Mouse (Mus musculus) frontal cortex, adult (tissue): ENCODE data around the gene Col2a1.

Experiments
- ATAC-seq: cut with Nextera tagmentation; 2 replicates; pipeline ENCODE4 v1.9.2; 2017; ENCODE audit warnings: mild to moderate bottlenecking, moderate library complexity, mixed read lengths; ENCODE audit not compliant: low TSS enrichment

Col2a1 gene

DNA sequence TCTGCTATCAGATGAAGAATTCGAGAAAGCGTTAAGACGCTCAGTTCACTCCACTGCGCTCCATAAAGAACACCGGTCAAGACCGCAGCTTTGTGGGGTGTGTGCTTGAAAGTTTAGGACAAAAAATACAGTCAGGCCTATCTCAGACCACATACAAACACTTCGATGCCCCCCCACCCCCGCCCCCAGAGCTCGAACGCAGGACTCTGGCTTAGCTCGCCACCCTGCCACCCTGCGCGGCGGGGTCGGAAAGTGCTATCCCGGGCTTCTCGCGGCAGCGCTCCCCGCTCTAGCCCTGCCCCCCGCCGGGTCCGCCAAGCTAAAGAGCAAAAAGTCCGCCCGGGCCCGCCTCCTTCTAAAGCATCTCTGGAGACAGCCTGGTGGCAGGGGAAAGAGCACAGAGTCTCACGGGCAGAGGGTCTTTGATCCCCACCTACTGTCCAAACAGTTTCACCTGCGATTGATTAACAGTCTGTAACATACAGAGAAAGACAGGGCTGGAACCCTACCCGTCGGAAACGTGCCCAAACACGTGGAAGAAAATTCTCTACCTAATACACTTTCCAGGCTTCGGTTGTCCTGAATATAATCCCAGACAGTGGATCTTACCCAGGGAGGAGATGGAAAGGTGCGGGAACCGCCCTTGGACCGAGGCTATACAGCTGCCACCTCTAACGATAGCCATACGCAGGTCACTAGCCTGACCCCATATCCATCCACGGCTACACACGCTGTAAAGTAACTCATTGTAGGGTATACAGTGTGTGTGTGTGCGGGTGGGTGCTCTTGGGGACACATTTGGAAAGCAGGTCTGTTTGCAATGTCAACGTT, 1.3 kb downstream of the Col2a1 start:
- no peak for ATAC-seq

DNA sequence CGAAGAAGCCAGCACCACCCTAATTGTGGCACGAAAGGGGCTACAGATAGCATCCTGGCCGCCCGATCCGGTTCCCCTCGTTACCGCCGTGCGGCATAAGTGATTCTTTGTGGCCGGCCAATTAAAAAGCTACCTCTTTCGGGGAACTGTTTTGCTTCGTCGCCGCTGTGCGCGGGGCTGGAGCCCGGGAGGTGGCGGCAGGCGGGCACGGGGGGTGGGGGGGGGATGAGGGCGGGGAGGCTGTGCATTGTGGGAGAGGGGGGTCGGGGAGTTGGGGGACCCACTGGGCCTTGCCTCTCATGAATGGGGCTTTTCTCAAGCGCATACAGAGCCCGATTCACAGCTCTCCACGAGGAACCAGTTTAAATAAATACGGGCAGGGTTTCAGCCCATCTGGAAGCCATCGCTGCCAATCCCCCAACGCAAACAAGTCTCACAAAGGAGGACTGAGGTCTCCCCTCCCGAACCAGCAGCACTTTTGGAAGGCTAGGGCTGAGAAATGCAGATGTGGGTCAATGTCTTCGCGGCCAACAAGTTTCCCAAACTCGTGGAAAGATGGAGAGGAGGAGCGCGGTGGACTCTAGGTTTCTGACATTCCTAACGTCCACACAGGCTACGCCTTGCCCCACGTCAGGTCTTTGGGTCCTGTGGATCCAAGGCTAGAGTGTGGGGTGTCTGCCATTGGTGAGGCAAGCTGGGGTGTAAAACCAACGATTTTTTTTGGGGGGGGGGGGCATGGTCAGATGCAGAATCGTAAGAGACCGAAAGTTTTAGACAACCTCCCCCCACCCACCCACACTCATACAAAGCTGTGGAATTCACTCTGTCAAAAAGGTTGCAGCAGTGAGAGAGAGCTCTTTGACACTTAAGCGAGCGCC, 2.1 kb downstream of the Col2a1 start:
- no peak for ATAC-seq

- no peak for ATAC-seq
Observed at GRCm38 (mm10) chr15:98001321-98002112, 3.0 kb downstream of the Col2a1 start.

DNA sequence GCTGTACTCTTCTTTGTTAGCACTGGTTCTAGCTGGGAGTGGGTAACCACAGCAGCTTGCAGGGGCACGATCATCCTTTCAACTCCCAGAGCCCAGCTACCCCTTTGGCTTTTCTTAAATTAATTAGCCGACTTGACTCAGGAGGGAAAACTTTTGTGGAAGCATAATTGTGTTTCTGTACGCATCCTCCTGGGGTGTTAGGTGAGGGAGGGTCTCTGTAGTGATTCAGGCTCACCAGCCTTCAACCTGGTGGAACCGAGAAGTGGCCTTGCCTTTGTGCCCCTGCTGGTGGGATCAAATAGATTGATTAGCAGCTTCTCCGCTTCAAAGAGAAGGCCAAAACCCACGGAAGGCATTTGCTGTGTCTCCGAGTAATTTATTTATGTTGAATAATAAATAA, 4.5 kb downstream of the Col2a1 start:
- ATAC-seq = no peak

DNA sequence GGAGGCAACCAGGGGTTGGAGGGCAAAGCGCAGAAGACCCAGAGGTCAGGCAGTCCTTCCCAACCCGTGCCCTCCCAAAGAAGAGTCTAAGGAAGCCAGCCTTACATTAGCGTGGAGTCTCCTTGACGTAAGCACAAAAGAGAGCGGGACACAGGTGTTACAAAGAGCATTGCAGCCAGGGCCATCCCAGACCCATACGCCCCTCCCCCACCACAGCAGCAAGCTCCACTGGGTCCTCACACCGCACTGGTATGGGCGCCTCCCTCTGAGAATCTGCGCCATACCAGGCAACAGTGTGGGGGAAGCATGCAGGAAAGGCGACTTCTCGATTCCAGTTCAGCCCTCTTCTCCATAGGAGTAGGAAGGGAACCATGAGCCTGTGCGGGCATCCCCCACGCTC, 4.9 kb downstream of the Col2a1 start:
- ATAC-seq = no peak

DNA sequence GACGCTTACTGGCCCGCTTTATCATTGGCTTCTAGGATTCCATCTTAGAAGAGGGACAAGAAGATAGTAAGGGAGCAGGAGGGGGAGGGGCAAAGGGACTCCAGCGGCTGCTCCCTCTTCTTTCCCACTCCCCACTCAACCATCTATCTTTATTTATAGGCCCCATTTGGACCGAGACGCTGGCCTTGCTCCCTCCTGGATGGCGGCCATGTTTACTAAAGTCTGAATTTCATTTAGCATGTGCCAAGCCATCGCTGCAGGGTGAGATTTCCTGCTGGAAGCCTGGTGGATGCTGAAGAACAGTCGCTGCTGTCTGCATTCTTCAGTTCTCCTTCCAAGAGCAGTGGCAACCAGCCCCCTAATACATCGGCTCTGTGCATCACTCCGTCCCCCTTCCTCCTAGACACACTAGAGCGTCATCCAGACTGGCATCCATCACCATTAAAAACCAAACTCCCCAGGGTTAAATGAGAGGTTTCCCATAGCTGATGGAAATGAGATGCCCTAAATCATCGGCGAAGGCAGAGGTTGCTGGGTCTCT, 7.7 kb downstream of the Col2a1 start:
- no peak for ATAC-seq

DNA sequence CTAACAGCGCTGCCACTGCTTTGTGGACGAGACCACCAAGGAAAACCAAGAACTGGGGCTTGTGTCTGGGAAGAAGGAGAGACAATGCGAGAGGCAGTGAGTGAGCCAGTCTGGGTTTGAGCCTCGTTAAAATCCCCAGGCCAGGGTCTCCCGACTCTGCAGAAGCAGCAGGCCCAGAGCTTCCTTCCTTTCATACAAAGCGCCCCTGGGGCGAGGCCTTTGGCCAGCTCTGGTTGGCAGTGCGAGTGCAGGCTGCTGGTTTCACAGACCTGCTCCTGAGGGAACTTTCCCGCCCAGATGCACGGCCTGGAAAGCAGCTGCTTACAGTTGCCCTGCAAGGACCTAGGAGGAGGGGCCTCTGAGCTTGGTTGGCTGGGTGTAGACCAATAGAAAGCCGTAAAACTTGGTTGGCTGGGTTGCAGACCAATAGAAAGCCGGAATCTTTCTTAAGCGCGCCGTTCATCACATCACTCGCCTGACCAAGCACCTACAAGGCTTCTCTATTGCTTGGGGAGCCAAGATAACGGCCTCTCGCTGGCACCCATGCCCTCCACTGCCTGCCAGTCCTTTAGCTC, 11.7 kb downstream of the Col2a1 start:
- peak; percentile 98 for ATAC-seq

GRCm38 (mm10) chr15:97992027-97992711, 12.3 kb downstream of the Col2a1 start:
- no peak for ATAC-seq

GRCm38 (mm10) chr15:97991285-97991895, 13.1 kb downstream of the Col2a1 start:
- ATAC-seq = no peak

- no peak for ATAC-seq
Observed at GRCm38 (mm10) chr15:97990721-97991120, 13.8 kb downstream of the Col2a1 start.

DNA sequence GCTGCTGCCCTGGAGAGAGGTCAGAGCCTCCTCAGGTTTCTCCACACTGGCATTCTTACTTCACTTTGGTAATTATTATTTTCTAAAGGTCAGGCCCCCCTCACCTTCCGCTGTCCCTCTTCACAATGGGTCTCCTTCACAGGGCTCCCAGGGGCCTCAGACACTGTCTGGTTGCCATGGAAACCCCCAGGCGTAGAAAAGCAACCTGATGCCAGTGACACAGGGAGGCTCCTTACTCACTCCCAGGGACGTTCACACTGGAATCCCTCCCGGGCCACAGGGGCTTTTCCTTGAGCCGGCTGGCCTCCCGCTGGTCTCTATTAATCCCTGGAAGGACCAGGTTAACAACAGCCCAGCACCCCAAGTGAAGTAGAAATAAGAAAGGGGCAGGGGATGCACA, 14.4 kb downstream of the Col2a1 start:
- ATAC-seq = no peak

- no peak for ATAC-seq
Observed at GRCm38 (mm10) chr15:97989544-97989943, 15.0 kb downstream of the Col2a1 start.

GRCm38 (mm10) chr15:97981560-97981959, 22.9 kb downstream of the Col2a1 start:
- no peak for ATAC-seq

DNA sequence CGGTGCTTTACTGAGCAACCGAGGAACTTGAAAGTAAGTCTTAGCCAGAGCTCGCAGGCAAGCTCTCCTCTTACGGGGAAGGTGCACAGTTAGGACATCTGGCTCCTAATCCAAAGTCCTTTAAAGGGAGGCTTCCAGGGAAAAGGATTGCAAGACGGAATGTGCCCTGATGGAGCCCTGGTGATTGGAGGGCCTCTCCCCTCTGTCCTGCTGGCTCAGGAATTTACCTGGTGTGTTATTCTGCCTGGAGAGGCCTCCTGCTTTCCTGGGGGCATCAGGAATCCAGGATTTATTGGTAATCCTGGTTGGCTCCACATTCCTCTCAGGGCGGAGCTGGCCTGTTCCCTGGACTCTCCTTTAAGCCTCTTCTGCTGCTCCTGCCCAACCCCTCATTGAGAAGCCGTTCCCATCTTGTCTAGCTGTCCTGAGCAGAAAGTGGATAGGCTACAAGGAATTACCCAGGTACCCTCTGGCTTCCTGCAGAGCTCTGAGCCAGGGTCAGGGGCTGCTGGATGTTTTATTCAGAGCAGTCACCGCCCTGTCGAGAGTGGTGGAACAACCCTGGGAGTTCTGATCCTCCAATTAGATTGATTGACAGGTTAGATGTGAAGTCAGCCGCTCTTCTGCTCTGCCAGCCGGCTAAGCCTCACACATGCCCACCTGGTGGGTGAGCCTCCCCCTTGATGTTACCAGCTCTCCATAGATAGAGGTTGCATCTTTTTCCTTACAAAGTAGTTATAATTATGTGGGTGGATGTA, 31.1 kb downstream of the Col2a1 start:
- ATAC-seq = no peak

DNA sequence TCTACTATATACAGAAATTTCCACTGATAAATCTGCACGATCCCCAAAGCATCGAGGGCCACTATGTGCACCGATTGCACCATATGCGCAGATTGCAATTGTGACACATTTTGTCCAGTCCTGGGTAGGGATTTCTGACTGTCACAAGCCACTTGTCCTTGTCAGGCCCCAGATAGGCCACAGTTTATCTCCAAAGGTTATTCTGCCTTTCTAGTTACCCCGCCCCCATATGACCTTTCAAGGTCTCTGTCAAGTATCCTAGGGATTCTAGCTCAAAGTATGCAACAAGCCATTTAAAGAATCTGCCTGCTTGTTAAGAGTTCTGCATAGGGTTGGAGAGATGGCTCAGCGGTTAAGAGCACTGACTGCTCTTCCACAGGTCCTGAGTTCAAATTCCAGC, 31.9 kb downstream of the Col2a1 start:
- no peak for ATAC-seq

GRCm38 (mm10) chr15:97970299-97970698, 34.2 kb downstream of the Col2a1 start:
- ATAC-seq = peak; percentile 87

DNA sequence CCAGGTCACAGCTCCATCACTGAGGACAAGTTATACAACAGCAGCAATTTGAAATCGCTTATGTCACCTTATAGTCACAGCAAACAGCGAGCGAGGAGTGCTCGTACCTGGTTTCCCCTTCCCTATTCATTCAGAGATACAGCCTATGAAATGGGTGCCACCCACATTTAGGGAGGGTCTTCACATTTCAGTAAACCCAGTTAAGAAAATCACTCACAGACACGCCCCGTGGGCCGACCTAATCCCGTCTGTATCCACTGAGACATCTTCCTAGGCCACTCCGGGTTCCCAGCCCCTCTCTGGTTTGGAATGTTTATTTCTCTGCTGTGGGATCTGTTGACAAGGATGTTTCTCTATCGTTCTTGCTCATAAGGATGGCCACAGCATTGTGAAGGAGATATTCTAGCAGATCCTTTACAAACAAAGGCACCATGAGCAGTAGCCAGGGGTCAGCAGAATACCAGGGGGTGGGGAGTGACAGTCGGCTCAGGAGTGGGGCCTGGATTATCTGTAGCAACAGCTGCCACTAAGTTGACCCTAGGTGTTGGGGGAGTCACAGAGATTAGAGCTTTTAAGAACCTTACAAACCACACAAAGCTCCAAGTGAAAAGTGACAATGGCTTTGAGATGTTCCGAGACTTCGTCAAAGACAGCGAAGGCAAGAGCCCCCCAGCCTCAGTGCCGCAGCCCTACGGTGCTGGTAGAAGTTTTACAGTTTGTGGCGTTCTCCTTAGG, 39.0 kb downstream of the Col2a1 start:
- ATAC-seq = no peak

GRCm38 (mm10) chr15:97964836-97965187, 39.7 kb downstream of the Col2a1 start:
- no peak for ATAC-seq
